Mouse (Mus musculus) heart, embryonic 16.5 days (tissue): Measurements from ENCODE around the gene Ablim1. TPM values are rescaled to one million over a fixed set of nuclear protein-coding genes. Genes with fewer than 3 reads are reported as not detected.
A peak's percentile ranks its signal among the peaks of the same experiment; 100 is the strongest.

Experiments used
- ATAC-seq: fragments of 200-750 bp; cut with Nextera tagmentation; replicated peaks from 2 replicates; pipeline ENCODE4 v1.8.0; 2017; ENCODE audit warnings: moderate number of reproducible peaks; ENCODE audit not compliant: insufficient read depth, low FRiP score; ENCODE audit errors: extremely low read depth
- H3K27ac ChIP-seq: fragments of 300-500 bp; sonication (generic); 2 replicates; pipeline ENCODE4 v1.5.1; 2014; ENCODE audit warnings: mild to moderate bottlenecking, low read length, control low read depth, moderate library complexity
- H3K27me3 ChIP-seq: fragments of 300-500 bp; sonication (generic); 2 replicates; pipeline ENCODE4 v1.6.1; 2014; ENCODE audit warnings: low read length, mixed read lengths; ENCODE audit not compliant: control insufficient read depth, insufficient read depth
- H3K36me3 ChIP-seq: fragments of 300-500 bp; sonication (generic); 2 replicates; pipeline ENCODE4 v1.6.1; 2014; ENCODE audit not compliant: control insufficient read depth, insufficient read depth
- H3K4me1 ChIP-seq: fragments of 300-500 bp; sonication (generic); 2 replicates; pipeline ENCODE4 v1.6.1; 2014; ENCODE audit warnings: low read length, mixed read lengths; ENCODE audit not compliant: control insufficient read depth, insufficient read depth
- H3K4me2 ChIP-seq: fragments of 300-500 bp; sonication (generic); 2 replicates; pipeline ENCODE4 v1.6.1; 2014; ENCODE audit warnings: low read depth, mild to moderate bottlenecking, control low read depth, low read length
- H3K4me3 ChIP-seq: fragments of 300-500 bp; sonication (generic); 2 replicates; pipeline ENCODE4 v1.5.1; 2014; ENCODE audit warnings: mild to moderate bottlenecking, control low read depth, low read length
- H3K9ac ChIP-seq: fragments of 300-500 bp; sonication (generic); 2 replicates; pipeline ENCODE4 v1.6.1; 2014; ENCODE audit warnings: low read length, control low read depth
- H3K9me3 ChIP-seq: fragments of 300-500 bp; sonication (generic); replicated peaks from 2 replicates; pipeline ENCODE4 v1.6.1; 2016; ENCODE audit warnings: low read length; ENCODE audit not compliant: control insufficient read depth
- whole genome bisulfite sequencing: fragments of 180-500 bp; shearing (Covaris S2); extraction: QIAGEN DNeasy Blood & Tissue Kit; methylation state at CpG from one replicate; pipeline ENCODE4 v1.1.7; 2014; 5-methylcytosine and 5-hydroxymethylcytosine counted together
- polyA plus RNA-seq: library from polyadenylated mRNA; unstranded; fragments of >200 nt; fragmentation: Nextera tagmentation; extraction: Ambion mirVana; gene quantifications from 2 replicates; pipeline ENCODE4 v1.2.1, GENCODE M21; 2015

Gene Ablim1
- polyA plus RNA-seq, 1 experiment from 2014 or later = 72.6 TPM

GRCm38 (mm10) chr19:57358836-57359598, 44.3 kb upstream of the Ablim1 start:
- WGBS = 86% methylated on average over 20 of the region's 20 CpGs
- no peaks in the 10 kb centered on the region for H3K27me3 ChIP-seq
- no peaks in the 10 kb centered on the region for H3K9me3 ChIP-seq
- H3K27ac ChIP-seq = peak overlapping the region; percentile 77
- H3K9ac ChIP-seq = peak overlapping the region; percentile 34
- H3K4me3 ChIP-seq = peak overlapping the region; percentile 90
- peak overlapping the region; percentile 77 for H3K4me2 ChIP-seq
- no peak for ATAC-seq
- H3K36me3 ChIP-seq = no peaks in the 10 kb centered on the region
- peaks cover 41% of the 10 kb centered on the region for H3K4me1 ChIP-seq

DNA sequence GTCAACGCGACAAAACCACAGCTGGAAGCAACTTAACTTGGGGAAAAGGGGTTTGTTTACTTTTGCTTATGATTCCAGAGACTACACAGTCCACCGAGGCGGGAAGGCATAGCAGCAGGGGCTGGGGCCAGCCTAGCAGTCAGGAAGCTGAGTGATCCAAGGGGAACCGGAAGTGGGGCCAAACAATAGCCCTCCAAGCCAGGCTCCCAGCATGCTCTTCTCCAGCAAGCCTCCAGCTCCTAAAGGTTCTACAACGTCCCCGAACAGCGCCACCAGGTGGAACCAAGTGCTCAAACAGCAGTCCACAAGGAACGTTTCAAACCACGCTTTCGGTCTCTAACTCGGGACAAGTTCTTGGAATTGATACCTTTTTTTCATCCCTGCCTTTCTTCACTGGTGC, 43.6 kb upstream of the Ablim1 start:
- Histone ChIP-seq H3K9me3 (no peaks in the 10 kb centered on the region), H3K36me3 (no peaks in the 10 kb centered on the region), H3K4me2 (peak overlapping the region; percentile 77), H3K9ac (peak overlapping the region; percentile 39), H3K4me1 (peaks cover 35% of the 10 kb centered on the region), H3K27me3 (no peaks in the 10 kb centered on the region), H3K4me3 (peak overlapping the region; percentile 30), H3K27ac (peak overlapping the region; percentile 74)
- WGBS = 48% methylated on average over 12 of the region's 12 CpGs
- ATAC-seq = no peak

- WGBS = 79% methylated on average over 5 of the region's 5 CpGs
- peaks cover 30% of the 10 kb centered on the region for H3K4me1 ChIP-seq
- ATAC-seq = no peak
- peak overlapping the region; percentile 77 for H3K4me2 ChIP-seq
- H3K4me3 ChIP-seq = peak overlapping the region; percentile 30
- no peaks in the 10 kb centered on the region for H3K9me3 ChIP-seq
- peak overlapping the region; percentile 39; the same call in 1 of the 2 replicates for H3K9ac ChIP-seq
- no peaks in the 10 kb centered on the region for H3K36me3 ChIP-seq
- H3K27ac ChIP-seq = peak overlapping the region; percentile 74
- H3K27me3 ChIP-seq = no peaks in the 10 kb centered on the region
Observed at GRCm38 (mm10) chr19:57357811-57358210, 43.1 kb upstream of the Ablim1 start.

DNA sequence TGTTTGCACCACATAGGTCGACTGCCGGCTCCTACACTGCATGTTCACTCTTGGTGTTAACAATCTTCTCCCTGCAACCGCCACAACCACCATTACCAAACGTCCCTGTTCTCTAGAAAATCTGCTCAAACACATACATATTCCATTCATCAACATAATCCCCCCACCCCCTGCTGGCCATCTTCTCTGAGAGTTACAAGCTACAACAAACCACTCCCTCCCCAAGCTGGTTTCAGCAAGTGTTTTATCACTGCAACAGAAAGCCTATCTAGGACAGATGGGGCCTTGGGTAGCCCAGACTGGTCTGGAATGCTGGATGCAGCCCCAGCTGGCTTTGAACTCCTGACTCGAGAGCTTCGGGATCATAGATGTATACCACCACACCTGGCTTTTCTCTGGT, 42.5 kb upstream of the Ablim1 start:
- H3K9ac ChIP-seq = no peak overlapping the region
- H3K4me1 ChIP-seq = peaks cover 25% of the 10 kb centered on the region
- WGBS = 78% methylated on average over 6 of the region's 6 CpGs
- no peak overlapping the region for H3K4me2 ChIP-seq
- ATAC-seq = no peak
- no peaks in the 10 kb centered on the region for H3K27me3 ChIP-seq
- H3K9me3 ChIP-seq = no peaks in the 10 kb centered on the region
- no peaks in the 10 kb centered on the region for H3K36me3 ChIP-seq
- H3K27ac ChIP-seq = no peak overlapping the region; the same call in none of the 2 replicates
- H3K4me3 ChIP-seq = no peak overlapping the region

DNA sequence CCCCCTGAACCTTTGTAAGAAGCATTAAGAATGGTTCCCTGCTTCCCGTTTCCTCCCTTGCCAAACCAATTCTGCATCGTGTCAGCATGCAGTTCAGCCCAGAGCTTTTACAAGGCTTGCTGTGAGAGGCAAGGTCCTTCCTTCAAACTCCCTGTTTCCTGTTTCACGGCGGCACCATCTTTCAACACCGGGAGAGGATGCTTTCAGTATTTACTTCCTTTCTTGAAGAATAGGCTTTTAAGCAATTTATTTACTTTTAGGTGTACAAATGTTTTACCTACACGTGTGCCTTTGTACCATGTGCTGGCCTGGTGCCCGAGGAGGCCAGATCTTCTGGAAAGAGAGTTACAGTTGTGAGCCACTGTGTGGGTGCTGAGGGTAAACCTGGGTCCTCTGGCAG, 41.6 kb upstream of the Ablim1 start:
- 53% methylated on average over 7 of the region's 7 CpGs for WGBS
- Histone ChIP-seq H3K4me2 (peak overlapping the region; percentile 15; the same call in 1 of the 2 replicates), H3K9me3 (no peaks in the 10 kb centered on the region), H3K4me1 (peaks cover 25% of the 10 kb centered on the region), H3K27me3 (no peaks in the 10 kb centered on the region), H3K9ac (no peak overlapping the region), H3K27ac (peak overlapping the region; percentile 83), H3K36me3 (no peaks in the 10 kb centered on the region), H3K4me3 (no peak overlapping the region)
- ATAC-seq = no peak

DNA sequence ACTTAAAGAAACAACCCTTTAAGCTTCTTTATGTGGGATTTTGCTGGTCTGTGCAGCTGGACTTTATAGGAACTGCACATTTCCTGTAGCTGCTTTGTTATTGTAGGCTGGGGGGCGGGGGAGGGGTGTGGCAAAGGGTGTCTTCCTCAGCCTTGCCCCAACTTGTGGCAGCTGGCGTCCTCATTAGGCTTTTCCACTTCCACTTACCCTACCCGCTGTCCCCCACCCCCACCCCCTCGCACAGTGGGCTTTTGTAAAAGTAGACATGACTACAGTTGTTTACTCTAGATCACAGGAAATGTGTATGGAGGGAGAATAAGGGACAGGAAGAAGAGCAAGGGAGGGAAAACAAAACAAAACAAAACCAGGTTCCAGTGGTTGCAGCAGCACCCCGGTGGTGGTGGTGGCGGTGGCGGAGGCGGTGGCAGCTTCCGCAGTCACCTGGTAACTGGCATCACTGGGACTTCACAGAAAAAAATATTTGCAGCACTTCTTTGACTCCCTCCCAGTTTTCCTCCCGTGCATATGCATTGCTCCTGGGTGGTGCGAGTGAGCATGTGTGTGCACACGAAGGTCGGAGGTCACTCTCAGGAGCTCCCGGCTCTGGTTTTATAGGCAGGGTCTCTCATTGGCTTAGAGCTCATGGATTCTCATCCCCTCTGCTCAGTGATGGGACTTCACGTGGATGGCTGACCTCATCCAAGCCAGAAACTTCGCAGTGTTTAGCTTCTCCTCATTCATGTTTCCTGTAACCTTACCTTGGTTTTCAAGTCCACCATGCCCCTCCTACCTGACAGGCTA, 40.9 kb upstream of the Ablim1 start:
- Histone ChIP-seq H3K9me3 (no peaks in the 10 kb centered on the region), H3K4me1 (peaks cover 25% of the 10 kb centered on the region), H3K27me3 (no peaks in the 10 kb centered on the region), H3K9ac (no peak overlapping the region), H3K4me2 (peak overlapping the region; percentile 15; the same call in 1 of the 2 replicates), H3K27ac (peak overlapping the region; percentile 83), H3K4me3 (no peak overlapping the region), H3K36me3 (no peaks in the 10 kb centered on the region)
- peak; percentile 45; the same call in 1 of the 2 replicates for ATAC-seq
- 61% methylated on average over 16 of the region's 16 CpGs for WGBS

DNA sequence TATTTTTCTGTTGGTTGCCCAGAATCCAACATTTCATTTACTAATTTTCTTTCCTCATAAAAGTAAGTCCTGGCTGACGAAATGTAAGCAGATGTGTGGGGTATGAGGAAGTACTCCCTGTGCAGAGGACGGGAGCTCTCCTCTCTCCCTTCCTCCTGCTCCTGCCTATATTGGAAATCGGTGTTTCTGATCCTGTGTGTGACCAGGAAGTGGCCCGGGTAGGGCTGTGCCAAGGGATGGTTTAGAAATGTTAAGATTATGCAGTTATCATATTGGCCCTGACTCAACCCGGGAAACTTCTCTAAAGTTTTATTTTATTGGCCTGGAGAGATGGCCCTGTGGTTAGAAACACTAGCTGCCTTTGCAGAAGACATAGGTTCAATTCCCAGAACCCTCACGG, 40.0 kb upstream of the Ablim1 start:
- H3K36me3 ChIP-seq = no peaks in the 10 kb centered on the region
- no peaks in the 10 kb centered on the region for H3K9me3 ChIP-seq
- no peaks in the 10 kb centered on the region for H3K27me3 ChIP-seq
- 58% methylated on average over 6 of the region's 6 CpGs for WGBS
- no peak overlapping the region for H3K4me3 ChIP-seq
- H3K4me2 ChIP-seq = no peak overlapping the region
- H3K9ac ChIP-seq = no peak overlapping the region
- peaks cover 20% of the 10 kb centered on the region for H3K4me1 ChIP-seq
- peak overlapping the region; percentile 83 for H3K27ac ChIP-seq
- ATAC-seq = no peak

GRCm38 (mm10) chr19:57354050-57354449, 39.3 kb upstream of the Ablim1 start:
- ATAC-seq = no peak
- Histone ChIP-seq H3K36me3 (no peaks in the 10 kb centered on the region), H3K4me2 (no peak overlapping the region), H3K9ac (no peak overlapping the region), H3K4me1 (peaks cover 13% of the 10 kb centered on the region), H3K9me3 (no peaks in the 10 kb centered on the region), H3K27ac (no peak overlapping the region), H3K27me3 (no peaks in the 10 kb centered on the region), H3K4me3 (no peak overlapping the region)
- WGBS = 90% methylated on average over 11 of the region's 11 CpGs

GRCm38 (mm10) chr19:57353228-57353627, 38.5 kb upstream of the Ablim1 start:
- H3K27ac ChIP-seq = no peak overlapping the region
- no peaks in the 10 kb centered on the region for H3K9me3 ChIP-seq
- H3K4me3 ChIP-seq = no peak overlapping the region
- peaks cover 6% of the 10 kb centered on the region for H3K4me1 ChIP-seq
- H3K9ac ChIP-seq = no peak overlapping the region
- no peak overlapping the region for H3K4me2 ChIP-seq
- no peak for ATAC-seq
- H3K27me3 ChIP-seq = no peaks in the 10 kb centered on the region
- no peaks in the 10 kb centered on the region for H3K36me3 ChIP-seq
- WGBS = 86% methylated on average over 10 of the region's 10 CpGs
